Mouse (Mus musculus) heart, adult 2 months (tissue): ENCODE measurements around the gene Tent5b. TPM values are rescaled to one million over a fixed set of nuclear protein-coding genes. Genes with fewer than 3 reads are reported as not detected.
A peak's percentile ranks its signal among the peaks of the same experiment; 100 is the strongest.

ENCODE experiments used
- DNase-seq, 2 experiments: peaks; one replicate each; pipeline ENCODE4 v3.0.0; 2021
- H3K27ac ChIP-seq: fragments of 200-600 bp; 2 replicates; pipeline ENCODE4 v1.8.1; 2022
- H3K27me3 ChIP-seq: fragments of 200-500 bp; 2 replicates; pipeline ENCODE4 v1.6.1; 2012; ENCODE audit warnings: mild to moderate bottlenecking, low read length, inconsistent platforms, mixed read lengths; ENCODE audit not compliant: control insufficient read depth, insufficient read depth
- H3K36me3 ChIP-seq: fragments of 200-500 bp; 2 replicates; pipeline ENCODE4 v1.6.1; 2012; ENCODE audit warnings: low read length, inconsistent platforms; ENCODE audit not compliant: control insufficient read depth, insufficient read depth
- H3K4me1 ChIP-seq: fragments of 200-500 bp; 2 replicates; pipeline ENCODE4 v1.6.1; 2011; ENCODE audit warnings: low read length; ENCODE audit not compliant: control insufficient read depth, insufficient read depth
- H3K4me3 ChIP-seq: fragments of 200-600 bp; 2 replicates; pipeline ENCODE4 v1.8.1; 2022
- H3K79me2 ChIP-seq: fragments of 200-500 bp; replicated peaks from 2 replicates; pipeline ENCODE4 v1.6.1; 2012; ENCODE audit warnings: mild to moderate bottlenecking, inconsistent platforms, low read length, moderate library complexity, mixed read lengths; ENCODE audit not compliant: control insufficient read depth, insufficient read depth
- H3K9ac ChIP-seq: fragments of 200-500 bp; 2 replicates; pipeline ENCODE4 v1.6.1; 2012; ENCODE audit warnings: low read depth, mild to moderate bottlenecking, control low read depth, inconsistent platforms, low read length, mixed read lengths
- CTCF ChIP-seq: fragments of 200-600 bp; IDR thresholded peaks from 2 replicates; pipeline ENCODE4 v1.8.1; 2022; ENCODE audit warnings: antibody characterized with exemption, mild to moderate bottlenecking, moderate library complexity
- EP300 ChIP-seq: fragments of 200-500 bp; IDR thresholded peaks from 2 replicates; pipeline ENCODE4 v1.6.1; 2011; ENCODE audit warnings: low read depth, low read length, control low read depth; ENCODE audit not compliant: insufficient read depth
- POLR2A ChIP-seq: fragments of 200-500 bp; IDR thresholded peaks from 2 replicates; pipeline ENCODE4 v1.6.1; 2011; ENCODE audit warnings: mild to moderate bottlenecking, low read depth, low read length, control low read depth; ENCODE audit not compliant: insufficient read depth
- WGBS: fragments of 180-500 bp; shearing (Covaris S2); methylation state at CpG from one replicate; pipeline ENCODE4 v1.1.7; 2018; 5-methylcytosine and 5-hydroxymethylcytosine counted together
- intact Hi-C: fragments of 180-260 bp; cut with DNase I; formaldehyde crosslinking; loops from one replicate; pipeline ENCODE4 v1.15.1; 2025
- polyA plus RNA-seq: library from polyadenylated mRNA; depleted of rRNA; stranded (reverse); fragments of >200 nt; gene quantifications from 2 replicates; pipeline ENCODE4 v1.2.3, GENCODE M21; 2012
- total RNA-seq, 2 experiments: library from RNA; stranded (reverse); gene quantifications; 2 replicates each; pipeline ENCODE4 v1.2.3; 2021

The Tent5b gene
- total and polyA plus RNA-seq, 3 experiments = 1.9 to 2.3 (median 2.0) TPM

DNA sequence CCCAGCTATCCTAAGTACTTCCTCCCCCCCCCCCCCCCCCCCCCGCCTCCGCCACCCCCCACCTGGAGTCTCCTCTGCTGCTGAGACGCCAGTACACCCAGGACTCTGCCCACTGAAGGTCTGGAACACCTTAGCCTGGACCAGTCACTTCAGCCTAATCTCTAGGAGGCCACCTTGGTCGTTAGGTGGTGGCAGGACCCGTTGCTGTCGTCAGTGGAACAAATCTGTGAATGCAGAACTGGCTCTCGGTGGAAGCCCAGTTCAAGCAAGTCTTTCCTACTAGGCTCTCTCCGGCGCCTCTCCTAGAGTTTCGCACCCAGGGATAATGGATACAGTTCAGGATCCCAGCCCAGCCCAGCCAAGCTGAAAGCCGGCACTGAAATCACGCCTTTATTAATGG is 14.0 kb downstream of the Tent5b start:
- Histone ChIP-seq H3K36me3 (no peaks in the 10 kb centered on the region), H3K4me3 (peak overlapping the region; percentile 50), H3K4me1 (peaks cover 14% of the 10 kb centered on the region), H3K9ac (peak overlapping the region; percentile 53), H3K27me3 (peaks cover 1% of the 10 kb centered on the region; the same call in 1 of the 2 replicates), H3K27ac (peak overlapping the region; percentile 59), H3K79me2 (no peaks in the 10 kb centered on the region)
- WGBS = 8% methylated on average over 11 of the region's 12 CpGs
- intact Hi-C loops = loop anchor here (1.0 kb wide), 2 partner anchors 15 to 70 kb away; no protein-coding TSS in a partner anchor
- peak; percentile 42 to 56 for DNase-seq
- no peak for TF ChIP-seq POLR2A

DNA sequence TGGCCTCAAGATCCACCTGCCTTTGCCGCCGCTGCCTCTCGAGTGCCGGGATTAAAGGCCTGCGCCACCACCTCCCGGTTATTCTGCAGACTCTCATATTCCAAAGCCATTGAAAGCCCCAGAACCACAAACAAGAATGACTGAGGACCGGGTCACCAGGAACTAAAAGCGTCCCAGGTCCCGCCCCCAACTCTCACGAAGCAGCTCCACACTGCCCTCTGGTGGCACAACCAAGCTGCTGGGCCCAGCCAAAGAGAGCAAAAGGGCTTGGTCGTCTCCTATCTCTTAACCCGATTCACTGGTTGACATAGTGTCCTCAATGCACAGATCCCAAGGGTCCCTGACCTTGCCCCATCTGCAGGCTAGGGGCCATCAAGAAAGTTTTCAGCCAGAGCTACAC is 14.5 kb downstream of the Tent5b start:
- peaks cover 1% of the 10 kb centered on the region; the same call in 1 of the 2 replicates for H3K27me3 ChIP-seq
- H3K4me1 ChIP-seq = peaks cover 12% of the 10 kb centered on the region
- peak; percentile 89 to 94 for DNase-seq
- TF ChIP-seq CTCF (no peak; the same call in 1 of the 2 replicates), EP300 (peak; percentile 68; the same call in 1 of the 2 replicates), POLR2A (peak; percentile 45; the same call in 1 of the 2 replicates)
- no peaks in the 10 kb centered on the region for H3K36me3 ChIP-seq
- WGBS = 2% methylated on average over 12 of the region's 12 CpGs
- peak overlapping the region; percentile 50 for H3K4me3 ChIP-seq
- H3K27ac ChIP-seq = peak overlapping the region; percentile 59
- H3K79me2 ChIP-seq = no peaks in the 10 kb centered on the region
- intact Hi-C loops = loop anchor here (1.0 kb wide), 2 partner anchors 15 to 70 kb away; no protein-coding TSS in a partner anchor
- H3K9ac ChIP-seq = peak overlapping the region; percentile 53

DNA sequence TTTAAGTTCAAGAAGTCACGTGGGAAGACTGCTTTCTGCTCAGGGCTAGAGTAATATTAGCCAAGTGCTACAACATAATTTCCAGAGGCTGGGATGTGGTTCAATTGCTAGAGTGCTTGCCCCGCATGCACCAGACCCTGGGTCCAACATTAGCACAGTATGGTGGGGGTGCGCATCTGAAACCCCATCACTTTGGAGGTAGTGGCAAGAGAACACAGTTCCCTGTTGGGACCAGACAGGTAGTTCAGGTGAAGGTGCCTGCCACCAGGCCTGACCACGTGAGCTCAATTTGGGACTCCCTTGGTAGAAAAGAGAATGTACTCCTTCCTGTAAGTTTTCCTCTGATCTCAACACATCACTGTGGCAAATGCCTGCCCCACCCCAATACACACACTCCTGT is 14.9 kb downstream of the Tent5b start:
- TF ChIP-seq EP300 = no peak
- no peak for TF ChIP-seq POLR2A
- TF ChIP-seq CTCF = no peak; the same call in 1 of the 2 replicates
- Histone ChIP-seq H3K36me3 (no peaks in the 10 kb centered on the region), H3K4me3 (no peak overlapping the region), H3K4me1 (peaks cover 9% of the 10 kb centered on the region), H3K9ac (no peak overlapping the region), H3K79me2 (no peaks in the 10 kb centered on the region), H3K27ac (no peak overlapping the region), H3K27me3 (peaks cover 1% of the 10 kb centered on the region; the same call in 1 of the 2 replicates)
- WGBS = 61% methylated on average over 4 of the region's 4 CpGs
- no peak for DNase-seq
- intact Hi-C loops = loop anchor here (1.0 to 5.0 kb wide), 3 partner anchors 16 to 71 kb away; no protein-coding TSS in a partner anchor

GRCm38 (mm10) chr4:133495711-133496110 is 15.8 kb downstream of the Tent5b start:
- H3K27ac ChIP-seq = no peak overlapping the region
- no peak overlapping the region for H3K4me3 ChIP-seq
- H3K4me1 ChIP-seq = peaks cover 9% of the 10 kb centered on the region
- no peaks in the 10 kb centered on the region for H3K36me3 ChIP-seq
- H3K79me2 ChIP-seq = no peaks in the 10 kb centered on the region
- TF ChIP-seq POLR2A = no peak
- 0 out of 2 replicates have a peak, but pooled peaks have one; percentile 2 for TF ChIP-seq CTCF
- DNase-seq = peak in 1 of 2 experiments; percentile 35
- intact Hi-C loops = loop anchor here (5.0 kb wide), 1 partner anchor 38 kb away; no protein-coding TSS in a partner anchor
- peaks cover 3% of the 10 kb centered on the region; the same call in 1 of the 2 replicates for H3K27me3 ChIP-seq
- no peak overlapping the region for H3K9ac ChIP-seq
- 31% methylated on average over 7 of the region's 7 CpGs for WGBS

GRCm38 (mm10) chr4:133496738-133497445 is 17.0 kb downstream of the Tent5b start:
- intact Hi-C loops = loop anchor here (5.0 kb wide), 1 partner anchor 40 kb away; no protein-coding TSS in a partner anchor
- WGBS = 43% methylated on average over 6 of the region's 6 CpGs
- DNase-seq = no peak
- Histone ChIP-seq H3K36me3 (no peaks in the 10 kb centered on the region), H3K27ac (no peak overlapping the region), H3K79me2 (no peaks in the 10 kb centered on the region), H3K27me3 (peaks cover 7% of the 10 kb centered on the region; the same call in 1 of the 2 replicates), H3K9ac (no peak overlapping the region), H3K4me1 (peaks cover 3% of the 10 kb centered on the region), H3K4me3 (no peak overlapping the region)
- TF ChIP-seq EP300 = no peak
- no peak for TF ChIP-seq CTCF
- TF ChIP-seq POLR2A = no peak

DNA sequence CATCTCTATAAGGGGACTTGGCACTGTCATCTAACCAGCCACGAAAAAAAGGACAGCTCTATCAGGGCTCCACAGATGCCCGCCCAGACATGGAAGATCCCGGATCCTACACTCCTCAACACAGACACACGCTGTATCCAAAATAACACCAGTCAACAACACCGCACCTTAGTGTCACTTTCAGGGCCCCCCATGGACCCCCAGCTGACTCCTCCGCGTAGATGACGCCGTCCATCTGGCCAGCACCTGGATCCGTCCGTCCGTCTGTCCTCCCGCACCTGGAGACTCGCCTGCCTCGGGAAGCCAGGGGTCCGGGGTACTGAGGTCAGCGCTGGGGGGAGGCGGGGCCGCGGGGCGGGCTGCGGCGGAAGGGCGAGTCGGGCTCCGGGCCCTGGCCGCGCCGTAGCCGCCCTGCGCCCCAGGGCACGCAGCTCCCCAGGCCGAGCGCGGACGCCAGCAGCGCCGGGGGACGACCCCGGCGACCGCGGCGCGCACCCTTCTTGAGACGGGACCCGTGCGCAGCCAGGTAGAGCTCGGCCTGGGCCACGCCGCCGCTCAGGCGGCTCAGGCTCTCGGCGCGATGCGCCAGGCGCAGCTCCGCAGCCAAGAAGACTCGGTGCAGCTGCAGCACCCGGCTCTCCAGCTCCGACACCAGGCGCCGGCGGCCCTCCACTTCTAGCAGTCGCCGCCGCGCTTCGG is 17.7 kb downstream of the Tent5b start:
- Histone ChIP-seq H3K4me1 (peaks cover 2% of the 10 kb centered on the region), H3K4me3 (peak overlapping the region; percentile 57), H3K36me3 (no peaks in the 10 kb centered on the region), H3K27ac (no peak overlapping the region), H3K27me3 (peaks cover 7% of the 10 kb centered on the region; the same call in 1 of the 2 replicates), H3K9ac (peak overlapping the region; percentile 64), H3K79me2 (no peaks in the 10 kb centered on the region)
- WGBS = 1% methylated on average over 67 of the region's 70 CpGs
- no peak for TF ChIP-seq CTCF
- TF ChIP-seq POLR2A = no peak
- no peak for TF ChIP-seq EP300
- DNase-seq = peak; percentile 58 to 59
- intact Hi-C loops = loop anchor here (5.0 kb wide), 1 partner anchor 40 kb away; no protein-coding TSS in a partner anchor
